Mouse (Mus musculus): ENCODE data around the gene U2af1. TPM values are rescaled to one million over a fixed set of nuclear protein-coding genes. Genes with fewer than 3 reads are reported as not detected.

The U2af1 gene
- polyA plus RNA-seq, 1 experiment from 2014 or later, result 162 TPM

DNA sequence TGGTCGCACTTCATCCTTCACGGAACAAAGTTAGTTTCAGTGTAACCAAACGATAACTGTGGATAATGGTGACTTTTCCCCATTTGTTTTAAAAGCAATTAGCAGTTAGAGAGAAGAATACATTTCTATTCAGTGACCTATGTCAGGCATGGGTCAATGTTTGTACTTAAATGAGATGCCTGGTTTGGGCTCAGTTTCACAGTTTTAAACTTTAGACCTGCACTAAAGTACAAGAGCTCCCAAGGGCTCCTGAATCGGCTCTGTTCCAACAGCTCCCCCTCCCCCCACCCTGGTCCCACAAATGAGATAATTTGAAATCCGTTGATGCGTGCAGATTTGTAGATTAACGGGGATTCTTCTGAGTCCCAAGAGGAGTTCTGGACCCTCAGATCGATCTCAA, 13.0 kb upstream of the U2af1 start:
- Histone ChIP-seq H3K4me2 (ENCODE audit: low read length) (no peak overlapping the region), H3K36me3 (ENCODE audit: control insufficient read depth, insufficient read depth, low read length) (no peaks in the 10 kb centered on the region), H3K4me3 (ENCODE audit: low read depth, low read length) (no peak overlapping the region), H3K9me3 (ENCODE audit: control insufficient read depth, low read length) (no peaks in the 10 kb centered on the region), H3K9ac (ENCODE audit: low read length) (no peak overlapping the region), H3K27ac (ENCODE audit: low read depth) (no peak overlapping the region), H3K4me1 (replicated peaks; ENCODE audit: control insufficient read depth, insufficient read depth, low read length) (no peaks in the 10 kb centered on the region), H3K27me3 (replicated peaks; ENCODE audit: control insufficient read depth, insufficient read depth, low read length) (no peaks in the 10 kb centered on the region)
- ATAC-seq (replicated peaks; ENCODE audit: low FRiP score, low TSS enrichment, low read depth) (no peak), DNase-seq (ENCODE audit: low spot score) (no peak)
- 75% methylated on average over 8 of the region's 8 CpGs for WGBS

GRCm38 (mm10) chr17:31670163-31670562, 11.5 kb upstream of the U2af1 start:
- Histone ChIP-seq H3K9ac (ENCODE audit: low read length) (no peak overlapping the region), H3K27ac (ENCODE audit: low read depth) (no peak overlapping the region), H3K27me3 (replicated peaks; ENCODE audit: control insufficient read depth, insufficient read depth, low read length) (no peaks in the 10 kb centered on the region), H3K4me3 (ENCODE audit: low read depth, low read length) (no peak overlapping the region), H3K9me3 (ENCODE audit: control insufficient read depth, low read length) (no peaks in the 10 kb centered on the region), H3K36me3 (ENCODE audit: control insufficient read depth, insufficient read depth, low read length) (no peaks in the 10 kb centered on the region), H3K4me1 (replicated peaks; ENCODE audit: control insufficient read depth, insufficient read depth, low read length) (no peaks in the 10 kb centered on the region), H3K4me2 (ENCODE audit: low read length) (no peak overlapping the region)
- no peak for ATAC-seq (replicated peaks; ENCODE audit: low FRiP score, low TSS enrichment, low read depth)
- no peak for DNase-seq (ENCODE audit: low spot score)
- WGBS, result 56% methylated on average over 11 of the region's 11 CpGs

GRCm38 (mm10) chr17:31668306-31668705, 9.6 kb upstream of the U2af1 start:
- H3K9me3 ChIP-seq (ENCODE audit: control insufficient read depth, low read length), result no peaks in the 10 kb centered on the region

DNA sequence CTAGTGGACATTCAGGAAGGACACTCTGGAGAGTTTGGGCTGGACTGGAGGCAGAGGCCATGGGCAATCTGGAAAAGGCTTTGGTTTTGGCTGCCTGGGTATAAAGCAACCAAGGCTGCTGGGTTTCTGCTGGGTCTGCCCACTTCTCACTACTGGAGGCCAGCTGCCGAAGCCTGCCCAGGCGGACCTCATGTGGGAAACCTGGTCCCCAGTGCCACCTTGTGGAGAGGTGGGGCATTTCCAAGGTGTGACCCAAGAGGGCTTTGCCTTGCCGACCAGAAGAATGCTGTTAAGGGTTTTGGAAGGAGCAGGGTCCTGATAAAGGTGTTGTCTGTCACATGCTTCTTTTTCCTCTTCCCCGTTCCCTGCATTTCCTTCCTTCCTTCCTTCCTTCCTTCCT, 6.1 kb upstream of the U2af1 start:
- H3K4me3 ChIP-seq (ENCODE audit: low read depth, low read length), result no peak overlapping the region
- no peak overlapping the region for H3K9ac ChIP-seq (ENCODE audit: low read length)
- 13% methylated on average over 3 of the region's 4 CpGs for WGBS
- ATAC-seq (replicated peaks; ENCODE audit: low FRiP score, low TSS enrichment, low read depth) (peak; percentile 81), DNase-seq (ENCODE audit: low spot score) (peak; percentile 84)
- H3K27ac ChIP-seq (ENCODE audit: low read depth), result no peak overlapping the region
- no peaks in the 10 kb centered on the region for H3K36me3 ChIP-seq (ENCODE audit: control insufficient read depth, insufficient read depth, low read length)
- H3K4me2 ChIP-seq (ENCODE audit: low read length), result no peak overlapping the region
- no peaks in the 10 kb centered on the region for H3K9me3 ChIP-seq (ENCODE audit: control insufficient read depth, low read length)
- H3K27me3 ChIP-seq (replicated peaks; ENCODE audit: control insufficient read depth, insufficient read depth, low read length), result no peaks in the 10 kb centered on the region
- H3K4me1 ChIP-seq (replicated peaks; ENCODE audit: control insufficient read depth, insufficient read depth, low read length), result no peaks in the 10 kb centered on the region

More at GRCm38 (mm10) chr17:31668306-31668705, 9.6 kb upstream of the U2af1 start:
- WGBS, result 66% methylated on average over 8 of the region's 9 CpGs
- Histone ChIP-seq H3K27ac (ENCODE audit: low read depth) (no peak overlapping the region), H3K36me3 (ENCODE audit: control insufficient read depth, insufficient read depth, low read length) (no peaks in the 10 kb centered on the region), H3K4me1 (replicated peaks; ENCODE audit: control insufficient read depth, insufficient read depth, low read length) (no peaks in the 10 kb centered on the region), H3K4me3 (ENCODE audit: low read depth, low read length) (no peak overlapping the region), H3K27me3 (replicated peaks; ENCODE audit: control insufficient read depth, insufficient read depth, low read length) (no peaks in the 10 kb centered on the region), H3K4me2 (ENCODE audit: low read length) (no peak overlapping the region), H3K9ac (ENCODE audit: low read length) (no peak overlapping the region)
- DNase-seq (ENCODE audit: low spot score), result no peak
- ATAC-seq (replicated peaks; ENCODE audit: low FRiP score, low TSS enrichment, low read depth), result no peak

DNA sequence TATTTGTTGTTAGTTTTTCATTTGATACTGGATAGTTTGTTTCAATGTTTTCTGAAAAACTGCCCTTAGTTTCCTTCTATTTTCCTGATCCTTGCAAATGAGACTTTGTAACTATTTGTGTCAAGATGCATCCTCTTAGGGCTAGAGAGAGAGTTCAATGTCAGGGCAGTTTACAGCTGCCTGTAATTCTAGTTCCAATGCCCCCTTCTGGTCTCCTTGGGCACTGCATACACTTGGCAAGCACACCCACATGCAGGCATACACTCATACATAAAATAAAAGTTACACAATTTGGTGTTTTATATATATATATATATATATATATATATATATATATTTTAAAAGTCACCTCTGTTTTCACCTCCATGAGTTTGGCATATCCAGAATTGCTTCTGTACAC, 4.2 kb upstream of the U2af1 start:
- H3K4me2 ChIP-seq (ENCODE audit: low read length), result no peak overlapping the region
- H3K9ac ChIP-seq (ENCODE audit: low read length), result no peak overlapping the region
- H3K27ac ChIP-seq (ENCODE audit: low read depth), result no peak overlapping the region
- DNase-seq (ENCODE audit: low spot score) (no peak), ATAC-seq (replicated peaks; ENCODE audit: low FRiP score, low TSS enrichment, low read depth) (no peak)
- no peaks in the 10 kb centered on the region for H3K9me3 ChIP-seq (ENCODE audit: control insufficient read depth, low read length)
- H3K4me3 ChIP-seq (ENCODE audit: low read depth, low read length), result no peak overlapping the region
- H3K27me3 ChIP-seq (replicated peaks; ENCODE audit: control insufficient read depth, insufficient read depth, low read length), result no peaks in the 10 kb centered on the region
- no peaks in the 10 kb centered on the region for H3K36me3 ChIP-seq (ENCODE audit: control insufficient read depth, insufficient read depth, low read length)
- 0 out of 2 replicates have a peak, but pooled peaks cover 4% of the 10 kb centered on the region for H3K4me1 ChIP-seq (replicated peaks; ENCODE audit: control insufficient read depth, insufficient read depth, low read length)

DNA sequence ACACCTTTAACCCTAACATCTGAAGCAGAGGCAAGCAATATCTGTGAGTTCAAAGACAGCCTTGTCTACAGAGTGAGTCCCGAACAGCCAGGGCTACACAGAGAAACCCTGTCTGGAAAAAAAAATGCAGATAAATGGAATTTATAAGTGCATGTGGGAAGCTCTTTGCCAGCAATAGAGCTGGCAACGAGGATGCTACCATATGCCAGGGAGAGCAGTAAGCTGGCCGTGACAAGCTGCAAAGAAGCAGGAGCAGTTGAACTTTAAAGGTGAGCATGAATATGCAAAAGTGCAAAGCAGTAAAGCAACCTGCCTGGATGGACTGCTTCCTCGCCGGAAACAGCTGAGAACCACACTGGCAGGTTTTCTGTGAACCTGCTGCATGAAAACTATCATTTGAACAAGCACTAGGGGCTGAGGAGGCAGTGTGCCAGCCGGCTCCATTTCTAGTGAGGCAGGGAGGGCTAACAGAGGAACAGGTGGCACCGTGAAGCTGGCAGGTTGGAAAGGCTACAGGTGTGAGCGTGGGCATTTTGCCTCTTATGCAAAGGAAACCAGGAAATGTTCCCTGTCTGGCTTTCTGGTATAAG, 2.1 kb upstream of the U2af1 start:
- 75% methylated on average over 8 of the region's 8 CpGs for WGBS
- Histone ChIP-seq H3K9me3 (ENCODE audit: control insufficient read depth, low read length) (no peaks in the 10 kb centered on the region), H3K27me3 (replicated peaks; ENCODE audit: control insufficient read depth, insufficient read depth, low read length) (no peaks in the 10 kb centered on the region), H3K27ac (ENCODE audit: low read depth) (no peak overlapping the region), H3K9ac (ENCODE audit: low read length) (no peak overlapping the region), H3K36me3 (ENCODE audit: control insufficient read depth, insufficient read depth, low read length) (peaks cover 14% of the 10 kb centered on the region), H3K4me3 (ENCODE audit: low read depth, low read length) (no peak overlapping the region), H3K4me1 (replicated peaks; ENCODE audit: control insufficient read depth, insufficient read depth, low read length) (peaks cover 11% of the 10 kb centered on the region), H3K4me2 (ENCODE audit: low read length) (no peak overlapping the region)
- ATAC-seq (replicated peaks; ENCODE audit: low FRiP score, low TSS enrichment, low read depth), result no peak
- DNase-seq (ENCODE audit: low spot score), result no peak

- ATAC-seq (replicated peaks; ENCODE audit: low FRiP score, low TSS enrichment, low read depth) (no peak), DNase-seq (ENCODE audit: low spot score) (no peak)
- H3K4me1 ChIP-seq (replicated peaks; ENCODE audit: control insufficient read depth, insufficient read depth, low read length), result peaks cover 11% of the 10 kb centered on the region
- peak overlapping the region; percentile 99 for H3K4me2 ChIP-seq (ENCODE audit: low read length)
- peak overlapping the region; percentile 99 for H3K4me3 ChIP-seq (ENCODE audit: low read depth, low read length)
- H3K9me3 ChIP-seq (ENCODE audit: control insufficient read depth, low read length), result no peaks in the 10 kb centered on the region
- no peaks in the 10 kb centered on the region for H3K27me3 ChIP-seq (replicated peaks; ENCODE audit: control insufficient read depth, insufficient read depth, low read length)
- peak overlapping the region; percentile 86 for H3K9ac ChIP-seq (ENCODE audit: low read length)
- WGBS, result 1% methylated on average over 27 of the region's 27 CpGs
- H3K27ac ChIP-seq (ENCODE audit: low read depth), result peak overlapping the region; percentile 78
- H3K36me3 ChIP-seq (ENCODE audit: control insufficient read depth, insufficient read depth, low read length), result peaks cover 41% of the 10 kb centered on the region
Measured at GRCm38 (mm10) chr17:31658136-31658467, 590 bp downstream of the U2af1 start.

GRCm38 (mm10) chr17:31657141-31657983, 1.3 kb downstream of the U2af1 start:
- H3K4me3 ChIP-seq (ENCODE audit: low read depth, low read length), result peak overlapping the region; percentile 99
- H3K9me3 ChIP-seq (ENCODE audit: control insufficient read depth, low read length), result no peaks in the 10 kb centered on the region
- H3K4me2 ChIP-seq (ENCODE audit: low read length), result peak overlapping the region; percentile 99
- WGBS, result 48% methylated on average over 12 of the region's 12 CpGs
- peak overlapping the region; percentile 86 for H3K9ac ChIP-seq (ENCODE audit: low read length)
- ATAC-seq (replicated peaks; ENCODE audit: low FRiP score, low TSS enrichment, low read depth) (no peak), DNase-seq (ENCODE audit: low spot score) (no peak)
- H3K27ac ChIP-seq (ENCODE audit: low read depth), result no peak overlapping the region
- H3K27me3 ChIP-seq (replicated peaks; ENCODE audit: control insufficient read depth, insufficient read depth, low read length), result no peaks in the 10 kb centered on the region
- H3K36me3 ChIP-seq (ENCODE audit: control insufficient read depth, insufficient read depth, low read length), result peaks cover 48% of the 10 kb centered on the region
- H3K4me1 ChIP-seq (replicated peaks; ENCODE audit: control insufficient read depth, insufficient read depth, low read length), result peaks cover 11% of the 10 kb centered on the region

GRCm38 (mm10) chr17:31656682-31657081, 2.0 kb downstream of the U2af1 start:
- peaks cover 55% of the 10 kb centered on the region for H3K36me3 ChIP-seq (ENCODE audit: control insufficient read depth, insufficient read depth, low read length)
- no peak overlapping the region for H3K9ac ChIP-seq (ENCODE audit: low read length)
- H3K4me3 ChIP-seq (ENCODE audit: low read depth, low read length), result no peak overlapping the region
- WGBS, result 89% methylated on average over 5 of the region's 5 CpGs
- peaks cover 11% of the 10 kb centered on the region for H3K4me1 ChIP-seq (replicated peaks; ENCODE audit: control insufficient read depth, insufficient read depth, low read length)
- H3K4me2 ChIP-seq (ENCODE audit: low read length), result no peak overlapping the region
- H3K9me3 ChIP-seq (ENCODE audit: control insufficient read depth, low read length), result no peaks in the 10 kb centered on the region
- ATAC-seq (replicated peaks; ENCODE audit: low FRiP score, low TSS enrichment, low read depth) (no peak), DNase-seq (ENCODE audit: low spot score) (no peak)
- no peaks in the 10 kb centered on the region for H3K27me3 ChIP-seq (replicated peaks; ENCODE audit: control insufficient read depth, insufficient read depth, low read length)
- no peak overlapping the region for H3K27ac ChIP-seq (ENCODE audit: low read depth)

Measured in intestine, embryonic 14.5 days (tissue).